Mouse (Mus musculus) ES-E14 (cell line): ENCODE measurements around the gene Stat5b. TPM values are rescaled to one million over a fixed set of nuclear protein-coding genes. Genes with fewer than 3 reads are reported as not detected.
A peak's percentile ranks its signal among the peaks of the same experiment; 100 is the strongest.
"Not testable (repeated sequence)": the region's sequence is repeated elsewhere in the genome, so short reads cannot be mapped to it uniquely, and the experiment has no call there.

Experiments
- DNase-seq: peaks from one replicate; pipeline ENCODE4 v3.0.0-alpha.2; 2013; ENCODE audit warnings: low read depth, low spot score
- H3K27ac ChIP-seq: 2 replicates; pipeline ENCODE4 v1.5.1; 2012; ENCODE audit warnings: low read depth, mild to moderate bottlenecking, low read length, moderate library complexity, mixed read lengths; ENCODE audit not compliant: poor library complexity, insufficient read depth, severe bottlenecking
- H3K36me3 ChIP-seq: 2 replicates; pipeline ENCODE4 v1.6.1; 2012; ENCODE audit warnings: mild to moderate bottlenecking, low read length, moderate library complexity, mixed read lengths; ENCODE audit not compliant: control insufficient read depth, poor library complexity, insufficient read depth, severe bottlenecking
- H3K4me1 ChIP-seq, 2 experiments: fragments of 150-350 bp in 1 of 2; sonication (generic) in 1 of 2; 2 replicates each; pipeline ENCODE4 v1.6.1; 2012; ENCODE audit warnings: low read length in 2 of 2, mild to moderate bottlenecking in 1 of 2, mixed read lengths in 1 of 2; ENCODE audit not compliant: control insufficient read depth in 2 of 2, insufficient read depth in 2 of 2, poor library complexity in 1 of 2
- H3K4me3 ChIP-seq, 2 experiments: fragments of 150-350 bp in 1 of 2; sonication (generic) in 1 of 2; 2 replicates each; pipeline ENCODE4 v1.5.1; 2012; ENCODE audit warnings: low read length in 2 of 2, low read depth in 1 of 2, mild to moderate bottlenecking in 1 of 2, mixed read lengths in 1 of 2; ENCODE audit not compliant: insufficient read depth in 1 of 2, poor library complexity in 1 of 2, severe bottlenecking in 1 of 2
- H3K9ac ChIP-seq: 2 replicates; pipeline ENCODE4 v1.6.1; 2012; ENCODE audit warnings: low read depth, mild to moderate bottlenecking, low read length, mixed read lengths; ENCODE audit not compliant: poor library complexity, insufficient read depth, severe bottlenecking
- H3K9me3 ChIP-seq: fragments of 150-350 bp; sonication (generic); 2 replicates; pipeline ENCODE4 v1.6.1; 2012; ENCODE audit warnings: low read depth, mild to moderate bottlenecking, low read length; ENCODE audit not compliant: control insufficient read depth, insufficient read depth
- CHD2 ChIP-seq: IDR thresholded peaks from 2 replicates; pipeline ENCODE4 v1.6.1; 2014; ENCODE audit warnings: mild to moderate bottlenecking, low read depth, low read length, inconsistent platforms
- HCFC1 ChIP-seq: IDR thresholded peaks from 2 replicates; pipeline ENCODE4 v1.6.1; 2012; ENCODE audit warnings: low read length, inconsistent platforms, borderline replicate concordance; ENCODE audit not compliant: insufficient read depth
- MAFK ChIP-seq: IDR thresholded peaks from 2 replicates; pipeline ENCODE4 v1.6.1; 2014; ENCODE audit warnings: mild to moderate bottlenecking, low read depth, low read length, inconsistent platforms; ENCODE audit not compliant: insufficient read depth
- ZC3H11A ChIP-seq: IDR thresholded peaks from 2 replicates; pipeline ENCODE4 v1.6.1; 2012; ENCODE audit warnings: low read depth, mild to moderate bottlenecking, inconsistent platforms, low read length, borderline replicate concordance
- ZNF384 ChIP-seq: IDR thresholded peaks from 2 replicates; pipeline ENCODE4 v1.6.1; 2012; ENCODE audit warnings: low read depth, low read length, inconsistent platforms
- in situ Hi-C, 2 experiments: fragments of 600-800 bp; cut with MboI; formaldehyde crosslinking; loops; one replicate each; pipeline ENCODE4 v1.15.1; 2025; ENCODE audit warnings: low sequenced_read_pairs in 2 of 2, inconsistent platforms in 1 of 2; ENCODE audit not compliant: unreplicated experiment in 2 of 2
- total RNA-seq: library from RNA; depleted of rRNA; stranded (reverse); fragments of 300-350 nt; gene quantifications from 2 replicates; pipeline ENCODE4 v1.2.3, GENCODE M21; 2012

Gene Stat5b
- total RNA-seq, 1 experiment, result 3.4 TPM

DNA sequence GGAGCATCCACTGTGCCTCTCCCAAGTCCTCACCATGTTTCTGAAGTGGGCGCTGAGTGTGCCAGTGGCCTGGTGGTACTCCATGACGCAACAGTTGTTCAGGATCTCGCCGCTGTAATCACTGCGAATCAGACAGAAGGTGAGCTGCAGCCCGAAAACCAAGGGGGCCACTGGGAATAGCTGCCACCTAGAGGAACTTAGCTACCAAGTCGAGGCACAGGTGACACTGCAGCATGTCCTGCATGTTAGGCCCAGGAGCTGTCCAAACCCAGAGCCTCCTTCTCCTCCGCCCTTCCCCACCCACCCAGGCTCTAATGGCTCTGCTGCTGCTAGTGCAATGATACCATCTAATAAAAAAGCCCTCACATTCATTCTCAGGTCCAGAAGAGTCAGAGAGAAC, 53.9 kb downstream of the Stat5b start:
- no peaks in the 10 kb centered on the region for H3K36me3 ChIP-seq
- in situ Hi-C loops, result no loop called here
- TF ChIP-seq HCFC1, result no peak
- TF ChIP-seq MAFK, result no peak
- no peak for TF ChIP-seq ZNF384
- TF ChIP-seq ZC3H11A, result no peak
- TF ChIP-seq CHD2, result no peak

DNA sequence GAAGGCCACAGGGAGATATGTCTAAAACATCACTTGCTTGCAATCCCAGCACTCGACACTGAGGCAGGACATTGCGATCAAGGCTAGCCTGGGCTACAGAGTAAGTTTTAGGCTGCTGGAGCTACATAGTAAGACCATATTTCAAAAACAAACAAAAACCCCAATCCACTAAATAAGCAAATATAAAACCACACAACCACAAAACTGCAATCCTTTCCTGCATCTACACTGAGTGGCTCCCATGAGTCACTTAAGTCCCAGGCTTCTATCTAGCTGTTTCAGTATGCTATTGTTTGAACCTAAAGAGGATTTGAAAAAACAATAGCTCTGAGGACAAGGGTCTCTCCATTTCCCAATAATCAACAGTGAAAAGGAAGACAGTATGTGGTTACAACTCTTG, 55.1 kb downstream of the Stat5b start:
- no peak for DNase-seq
- Histone ChIP-seq H3K36me3 (no peaks in the 10 kb centered on the region), H3K9me3 (no peaks in the 10 kb centered on the region), H3K27ac (no peak overlapping the region), H3K4me3 (no peak overlapping the region), H3K9ac (no peak overlapping the region), H3K4me1 (no peaks in the 10 kb centered on the region)
- in situ Hi-C loops, result no loop called here
- TF ChIP-seq MAFK (no peak), HCFC1 (no peak), ZC3H11A (no peak), ZNF384 (no peak), CHD2 (no peak)

More for the DNA sequence above, 53.9 kb downstream of the Stat5b start:
- H3K4me1 ChIP-seq, result no peaks in the 10 kb centered on the region
- H3K27ac ChIP-seq, result 0 out of 2 replicates have a peak overlapping the region, but pooled peaks have one; percentile 24
- no peak overlapping the region for H3K9ac ChIP-seq
- DNase-seq, result no peak
- no peaks in the 10 kb centered on the region for H3K9me3 ChIP-seq
- H3K4me3 ChIP-seq, result no peak overlapping the region

DNA sequence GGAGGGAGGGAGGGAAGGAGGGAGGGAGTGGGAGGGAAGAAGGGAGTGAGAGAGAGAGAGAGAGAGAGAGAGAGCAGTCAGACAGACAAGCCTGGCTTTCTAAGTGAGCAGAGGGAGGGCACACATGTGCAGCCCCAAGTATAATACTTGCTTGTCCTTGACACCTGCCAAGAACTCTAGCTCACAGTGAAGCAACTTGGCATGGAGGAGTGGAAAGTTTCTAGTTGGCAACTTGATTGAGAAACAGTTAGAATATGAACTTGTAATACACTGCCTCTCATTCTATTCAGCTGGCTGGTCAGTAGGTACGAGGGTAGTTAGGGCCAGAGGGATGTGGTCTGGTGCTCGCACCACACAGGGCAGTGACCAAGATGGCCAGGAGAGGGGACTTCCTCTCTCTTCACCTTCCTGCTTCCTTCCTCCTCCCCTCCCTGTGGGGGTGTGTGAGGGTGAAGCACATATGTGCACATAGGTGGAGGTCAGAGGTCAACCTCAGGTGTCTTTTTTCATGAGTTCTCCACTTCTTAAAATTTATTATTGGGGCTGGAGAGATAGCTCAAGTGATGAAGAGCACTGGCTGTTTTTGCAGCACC, 59.0 kb downstream of the Stat5b start:
- no peak for TF ChIP-seq CHD2
- no peak for TF ChIP-seq ZNF384
- TF ChIP-seq HCFC1, result no peak
- TF ChIP-seq MAFK, result no peak
- TF ChIP-seq ZC3H11A, result no peak
- Histone ChIP-seq H3K36me3 (no peaks in the 10 kb centered on the region), H3K4me1 (no peaks in the 10 kb centered on the region), H3K27ac (no peak overlapping the region), H3K4me3 (no peak overlapping the region), H3K9ac (no peak overlapping the region), H3K9me3 (no peaks in the 10 kb centered on the region)
- in situ Hi-C loops, result no loop called here
- DNase-seq, result no peak

DNA sequence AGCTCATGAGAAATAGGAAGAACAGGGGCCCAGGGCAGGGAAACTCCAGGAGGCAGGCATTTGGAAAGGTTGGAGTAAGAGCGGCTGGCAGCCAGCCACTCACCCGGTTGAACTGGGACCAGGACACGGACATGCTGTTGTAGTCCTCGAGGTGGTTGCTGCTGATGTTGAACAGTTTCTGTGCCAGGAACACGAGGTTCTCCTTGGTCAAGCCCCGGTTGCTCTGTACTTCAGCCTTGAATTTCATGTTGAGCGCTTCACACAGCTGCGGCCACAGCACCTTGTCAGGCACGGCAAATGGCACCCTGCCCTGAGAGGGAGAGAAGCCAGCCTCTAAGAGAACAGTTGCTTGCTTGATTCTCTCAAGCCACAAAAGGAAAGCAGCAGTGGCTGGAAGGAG, 59.9 kb downstream of the Stat5b start:
- in situ Hi-C loops, H3K36me3 ChIP-seq, H3K27ac ChIP-seq, DNase-seq, H3K9ac ChIP-seq, H3K4me3 ChIP-seq, H3K9me3 ChIP-seq, H3K4me1 ChIP-seq: not testable (repeated sequence)

DNA sequence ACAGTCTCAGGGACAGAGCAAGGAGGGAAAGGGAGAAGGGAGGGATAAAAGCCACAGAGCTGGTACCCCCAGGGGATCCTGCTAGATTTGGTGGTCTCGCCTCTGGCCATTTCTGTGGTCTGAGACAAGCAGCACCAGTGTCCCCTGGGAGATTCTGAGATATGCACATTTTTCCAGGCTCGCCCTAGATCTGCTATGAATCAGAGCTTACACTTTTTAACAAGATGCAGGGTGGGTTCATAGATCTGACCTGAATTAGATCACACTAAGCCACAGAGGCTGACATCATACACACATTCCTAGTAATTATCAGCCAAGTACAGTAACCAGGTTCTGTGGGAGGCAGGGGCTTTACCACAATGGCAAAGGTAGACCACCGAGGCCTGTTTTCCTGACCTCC, 60.8 kb downstream of the Stat5b start:
- Histone ChIP-seq H3K4me1 (no peaks in the 10 kb centered on the region), H3K27ac (no peak overlapping the region), H3K9ac (no peak overlapping the region), H3K9me3 (no peaks in the 10 kb centered on the region), H3K4me3 (no peak overlapping the region), H3K36me3 (no peaks in the 10 kb centered on the region)
- DNase-seq, result no peak
- in situ Hi-C loops, result no loop called here
- TF ChIP-seq ZNF384 (no peak), CHD2 (no peak), ZC3H11A (no peak), HCFC1 (no peak)
